Mouse (Mus musculus) thymus, postnatal 25 days (tissue): ENCODE data around the gene Ssbp4.

ENCODE experiments used
- DNase-seq: peaks from one replicate; pipeline ENCODE4 v3.0.0; 2022

Ssbp4 gene

GRCm38 (mm10) chr8:70549412-70550184 lies 59.1 kb downstream of the Ssbp4 start:
- DNase-seq = peak; percentile 26

DNA sequence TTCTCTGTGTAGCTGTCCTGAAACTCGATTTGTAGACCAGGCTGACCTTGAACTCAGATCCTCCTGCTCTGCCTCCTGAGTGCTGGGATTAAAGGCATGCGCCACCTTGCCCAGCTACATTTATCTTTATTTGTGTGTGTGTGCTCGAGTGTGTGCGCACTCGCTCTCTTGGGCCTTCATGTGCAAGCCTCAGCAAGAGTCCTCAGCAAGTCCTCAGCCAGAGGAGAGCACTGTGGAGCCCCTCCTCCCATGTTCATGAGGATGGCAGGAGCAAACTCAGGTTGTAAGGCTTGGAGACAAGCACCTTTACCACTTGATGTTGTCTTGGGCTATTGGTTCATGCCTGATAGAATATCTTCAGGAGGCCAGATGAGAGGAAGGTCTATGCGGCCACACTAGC lies 60.9 kb downstream of the Ssbp4 start:
- no peak for DNase-seq
